Mouse (Mus musculus) megakaryocyte, adult 5-6 weeks (primary cell): Measurements from ENCODE around the gene Gtf2ird1. TPM values are rescaled to one million over a fixed set of nuclear protein-coding genes. Genes with fewer than 3 reads are reported as not detected.

ENCODE experiments used
- ATAC-seq: 2 replicates; pipeline ENCODE4 v1.8.0; 2016; ENCODE audit warnings: mild to moderate bottlenecking, inconsistent platforms; ENCODE audit not compliant: poor library complexity, severe bottlenecking
- total RNA-seq, 2 experiments: library from RNA; stranded (forward) in 1 of 2; stranded (reverse) in 1 of 2; fragments of 153-499, 151-499 nt in 1 of 2; fragments of 221-1000, 200-1000 nt in 1 of 2; gene quantifications; 2 replicates each; pipeline versions ENCODE4 v1.2.3 to v1.2.4; 2015 to 2017

Gene Gtf2ird1
- total RNA-seq, 2 experiments from 2014 or later = 4.4 to 4.9 TPM

DNA sequence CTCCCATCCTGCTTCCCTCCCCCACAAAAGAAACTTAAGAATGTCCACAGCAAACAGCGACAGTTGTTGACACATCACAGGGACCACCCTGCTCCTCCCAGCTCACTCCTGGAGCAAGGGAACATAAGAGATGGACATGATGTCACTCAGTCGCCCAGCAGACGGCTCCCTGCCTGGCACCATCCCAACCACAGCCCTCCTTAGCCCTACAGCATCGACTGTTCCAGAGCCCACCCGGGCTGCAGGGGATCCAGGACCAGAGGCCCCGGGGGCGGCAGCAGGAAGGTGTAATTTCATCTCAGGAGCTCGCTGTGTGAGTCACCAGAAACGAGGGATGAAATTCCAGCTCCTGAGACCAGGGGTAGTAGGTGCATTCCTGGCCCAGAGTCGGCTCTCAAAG, 10.6 kb downstream of the Gtf2ird1 start:
- no peak for ATAC-seq

DNA sequence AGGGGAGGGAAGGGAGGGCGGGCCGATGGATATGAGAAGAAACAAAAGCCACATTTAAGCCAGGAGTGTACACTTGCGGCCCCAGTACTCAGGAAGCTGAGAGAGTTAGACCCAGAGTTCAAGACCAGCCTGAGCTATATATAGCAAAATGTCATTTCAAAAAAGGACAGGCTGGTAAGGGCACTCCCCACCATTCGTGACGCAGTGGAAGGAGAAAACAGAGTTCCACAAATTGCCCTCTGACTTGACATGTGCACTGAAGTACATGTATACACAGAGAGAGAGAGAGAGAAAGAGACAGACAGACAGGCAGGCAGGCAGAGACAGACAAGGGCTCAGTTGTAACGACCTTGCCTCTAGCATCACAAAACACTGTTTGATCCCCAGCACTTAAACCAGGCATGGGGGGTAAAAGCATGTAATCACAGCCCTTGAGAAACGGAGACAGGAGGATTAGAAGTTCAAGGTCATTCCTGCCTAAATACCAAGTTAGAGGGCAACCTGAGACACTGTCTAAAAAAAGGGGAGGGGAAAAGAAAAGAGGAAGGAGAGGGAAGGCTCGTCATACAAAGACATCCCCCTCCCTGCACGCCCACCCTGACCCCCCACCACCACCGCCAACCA, 11.2 kb downstream of the Gtf2ird1 start:
- ATAC-seq = no peak

- ATAC-seq = no peak
Measured at GRCm38 (mm10) chr5:134444473-134444872, 12.0 kb downstream of the Gtf2ird1 start.

DNA sequence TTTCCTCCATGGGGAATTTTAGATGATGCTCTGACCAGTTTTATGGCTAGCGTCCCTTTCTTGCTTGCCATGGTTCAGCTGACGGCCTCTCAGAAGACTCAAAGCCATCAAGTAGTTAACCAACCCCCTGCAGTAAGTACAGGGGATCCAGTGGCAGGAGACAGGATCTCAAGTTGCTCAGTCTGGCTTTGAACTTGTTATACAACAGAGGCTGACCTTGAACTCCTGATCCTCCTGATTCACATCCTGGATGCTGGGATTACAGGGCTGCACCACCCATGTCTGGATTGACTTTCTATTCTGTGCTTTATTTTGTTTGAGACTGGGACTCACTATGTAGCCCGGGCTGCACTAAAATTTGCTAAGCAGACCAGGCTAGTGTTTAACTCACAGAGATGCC, 14.4 kb downstream of the Gtf2ird1 start:
- no peak for ATAC-seq

- ATAC-seq = no peak
Measured at GRCm38 (mm10) chr5:134441105-134441504, 15.4 kb downstream of the Gtf2ird1 start.

- no peak for ATAC-seq
Measured at GRCm38 (mm10) chr5:134440098-134440497, 16.4 kb downstream of the Gtf2ird1 start.

- ATAC-seq = no peak
Measured at GRCm38 (mm10) chr5:134439481-134439880, 17.0 kb downstream of the Gtf2ird1 start.

- ATAC-seq = no peak
Measured at GRCm38 (mm10) chr5:134438676-134439425, 17.7 kb downstream of the Gtf2ird1 start.

- peak; percentile 84 for ATAC-seq
Measured at GRCm38 (mm10) chr5:134437459-134437827, 19.1 kb downstream of the Gtf2ird1 start.

- ATAC-seq = no peak
Measured at GRCm38 (mm10) chr5:134436782-134437458, 19.6 kb downstream of the Gtf2ird1 start.

DNA sequence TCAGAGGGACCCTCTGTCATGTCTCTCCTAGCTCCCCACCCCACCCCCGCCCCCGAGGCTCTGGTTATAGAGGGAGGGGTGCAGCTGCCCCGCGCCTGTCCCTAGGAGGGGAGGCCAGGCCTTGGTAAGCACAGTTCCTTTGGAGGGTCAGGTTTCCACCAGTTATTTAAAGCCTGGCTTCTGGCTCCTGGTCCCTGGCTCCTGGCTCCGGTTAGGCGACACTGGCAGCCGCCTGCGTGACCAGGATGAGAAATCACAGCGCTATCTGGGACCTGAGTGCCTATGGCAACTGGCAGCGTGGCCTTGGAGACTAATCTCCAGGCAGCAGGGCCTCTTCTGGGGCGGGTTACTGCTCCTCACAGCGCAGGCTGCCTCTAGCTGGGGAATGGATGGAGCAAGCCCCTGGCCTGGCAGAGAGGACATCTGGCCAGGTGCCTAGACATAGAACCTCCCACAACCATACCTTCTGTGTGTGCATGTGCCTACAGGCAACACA, 20.6 kb downstream of the Gtf2ird1 start:
- no peak for ATAC-seq

DNA sequence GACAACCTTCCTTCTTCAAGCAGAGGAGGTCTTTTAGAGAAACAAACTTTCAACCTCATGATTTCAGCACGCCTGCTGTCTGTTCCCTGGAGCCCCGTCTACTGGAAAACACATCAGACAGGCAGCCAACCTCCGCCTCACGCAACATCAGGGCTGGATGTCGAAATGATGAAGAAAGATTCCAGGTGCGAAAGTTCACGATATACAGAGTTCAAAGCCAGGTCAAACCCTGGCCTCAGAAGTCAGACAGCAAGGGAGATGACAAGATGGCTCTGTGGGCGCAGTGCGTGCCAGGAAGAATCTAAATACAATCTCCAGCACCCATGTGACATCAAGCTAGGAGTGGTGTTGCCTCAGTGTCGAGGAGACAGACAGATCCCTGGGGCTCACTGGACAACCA, 23.4 kb downstream of the Gtf2ird1 start:
- ATAC-seq = no peak

DNA sequence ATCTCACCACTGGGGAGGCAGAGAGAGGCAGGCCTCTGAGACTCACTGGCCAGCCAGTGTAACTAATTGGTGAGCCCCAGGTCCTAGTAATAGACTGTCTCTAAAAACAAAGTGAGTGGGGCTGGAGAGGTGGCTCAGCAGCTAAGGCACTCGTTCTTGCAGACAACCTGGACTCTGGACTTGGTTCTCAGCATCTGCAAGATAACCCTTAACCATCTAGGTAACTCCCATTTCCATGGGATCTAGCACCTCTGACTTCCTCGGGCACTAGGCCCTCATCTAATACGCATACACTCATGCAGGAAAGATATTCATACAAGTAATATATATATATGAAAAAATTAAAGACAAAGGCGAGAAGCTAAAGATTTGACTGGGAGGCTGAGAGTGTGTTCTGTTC, 26.4 kb downstream of the Gtf2ird1 start:
- no peak for ATAC-seq

DNA sequence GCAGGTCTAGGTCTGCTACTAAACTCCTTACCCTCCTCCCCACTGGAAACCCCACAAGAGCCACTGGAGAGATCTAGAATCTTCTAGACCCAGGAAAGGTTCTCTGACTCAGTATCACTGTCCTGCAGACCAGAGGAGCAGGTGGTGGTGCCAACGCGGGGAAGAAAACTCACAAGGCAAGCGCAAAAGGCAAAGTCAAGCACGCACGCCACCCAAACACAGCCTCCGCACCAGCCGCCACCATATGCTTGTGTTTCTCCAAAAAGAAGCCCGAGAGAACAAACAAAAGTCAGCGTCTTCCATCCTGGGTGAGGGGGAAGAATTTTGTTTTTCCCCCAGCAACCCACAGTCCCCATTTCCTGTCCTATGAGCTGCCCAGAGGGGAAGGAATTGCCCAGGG, 28.9 kb downstream of the Gtf2ird1 start:
- no peak for ATAC-seq

- ATAC-seq = no peak
Measured at GRCm38 (mm10) chr5:134425601-134426000, 30.9 kb downstream of the Gtf2ird1 start.

GRCm38 (mm10) chr5:134423930-134424329, 32.6 kb downstream of the Gtf2ird1 start:
- no peak for ATAC-seq

DNA sequence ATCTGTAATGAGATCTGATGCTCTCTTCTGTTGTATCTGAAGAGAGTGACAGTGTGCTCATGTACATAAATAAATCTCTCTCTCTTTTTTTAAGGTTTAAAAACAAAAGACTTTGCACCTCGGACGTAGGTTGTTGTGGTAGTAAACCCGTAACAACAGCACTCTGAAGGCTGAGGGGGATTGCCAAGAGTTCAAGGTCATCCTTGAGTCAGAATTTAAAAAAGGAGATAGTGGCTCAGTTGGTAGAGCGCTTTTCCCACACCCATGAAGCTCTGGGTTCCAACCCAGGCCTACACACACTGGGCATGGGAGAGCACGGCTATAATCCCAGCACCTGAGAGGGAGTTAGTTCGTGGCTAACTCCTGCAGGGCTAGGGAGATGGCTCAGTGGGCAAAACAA, 33.1 kb downstream of the Gtf2ird1 start:
- no peak for ATAC-seq

DNA sequence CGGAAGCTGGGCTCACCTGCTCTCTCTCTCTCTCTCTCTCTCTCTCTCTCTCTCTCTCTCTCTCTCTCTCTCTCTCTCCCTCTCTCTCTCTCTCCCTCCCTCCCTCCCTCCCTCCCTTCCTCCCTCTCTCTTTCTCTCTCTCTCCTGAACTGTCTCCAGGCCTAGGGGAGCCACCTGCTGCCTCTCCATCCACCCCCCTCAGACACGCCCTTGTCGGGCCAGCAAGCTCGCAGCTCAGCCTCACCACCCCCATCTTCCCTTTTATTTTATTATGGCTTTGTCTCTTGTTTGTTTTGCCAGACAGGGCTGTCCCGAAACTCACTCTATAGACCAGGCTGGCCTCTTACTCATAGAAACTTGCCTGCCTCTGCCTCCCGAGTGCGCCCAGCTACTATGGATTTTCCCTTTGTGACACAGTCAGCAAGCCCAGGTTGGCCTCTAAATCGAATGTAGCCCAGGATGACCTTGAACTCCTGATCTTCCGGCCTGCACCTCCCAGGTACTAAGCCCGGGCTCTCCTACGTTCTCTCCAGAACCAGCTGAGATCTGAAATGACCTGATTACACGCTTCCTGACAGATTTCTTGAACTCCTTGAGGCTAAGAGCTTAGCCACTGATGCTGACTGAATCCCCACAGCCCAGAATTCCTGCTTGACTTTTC, 34.1 kb downstream of the Gtf2ird1 start:
- ATAC-seq = no peak

DNA sequence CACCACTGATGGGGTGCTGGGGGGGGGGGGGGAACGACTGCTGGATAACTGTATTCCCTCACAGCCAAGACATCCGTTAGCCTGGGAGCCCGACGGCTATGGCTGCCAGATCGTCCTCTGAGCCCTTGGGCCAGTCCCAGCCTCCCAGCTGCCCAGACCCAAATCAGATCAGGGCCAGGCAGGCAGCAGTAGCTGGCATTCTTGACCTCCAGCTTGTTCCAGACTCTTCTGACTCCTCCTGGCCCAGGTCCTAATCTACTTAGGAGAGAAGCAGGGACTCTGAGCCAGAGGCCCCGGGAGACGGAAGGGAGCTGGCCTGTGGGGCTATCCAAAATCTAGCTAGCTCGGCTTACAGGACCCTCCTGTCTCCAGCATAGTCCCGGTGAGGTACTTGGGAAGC, 35.5 kb downstream of the Gtf2ird1 start:
- ATAC-seq = no peak

- ATAC-seq = no peak
Measured at GRCm38 (mm10) chr5:134419700-134420099, 36.8 kb downstream of the Gtf2ird1 start.

DNA sequence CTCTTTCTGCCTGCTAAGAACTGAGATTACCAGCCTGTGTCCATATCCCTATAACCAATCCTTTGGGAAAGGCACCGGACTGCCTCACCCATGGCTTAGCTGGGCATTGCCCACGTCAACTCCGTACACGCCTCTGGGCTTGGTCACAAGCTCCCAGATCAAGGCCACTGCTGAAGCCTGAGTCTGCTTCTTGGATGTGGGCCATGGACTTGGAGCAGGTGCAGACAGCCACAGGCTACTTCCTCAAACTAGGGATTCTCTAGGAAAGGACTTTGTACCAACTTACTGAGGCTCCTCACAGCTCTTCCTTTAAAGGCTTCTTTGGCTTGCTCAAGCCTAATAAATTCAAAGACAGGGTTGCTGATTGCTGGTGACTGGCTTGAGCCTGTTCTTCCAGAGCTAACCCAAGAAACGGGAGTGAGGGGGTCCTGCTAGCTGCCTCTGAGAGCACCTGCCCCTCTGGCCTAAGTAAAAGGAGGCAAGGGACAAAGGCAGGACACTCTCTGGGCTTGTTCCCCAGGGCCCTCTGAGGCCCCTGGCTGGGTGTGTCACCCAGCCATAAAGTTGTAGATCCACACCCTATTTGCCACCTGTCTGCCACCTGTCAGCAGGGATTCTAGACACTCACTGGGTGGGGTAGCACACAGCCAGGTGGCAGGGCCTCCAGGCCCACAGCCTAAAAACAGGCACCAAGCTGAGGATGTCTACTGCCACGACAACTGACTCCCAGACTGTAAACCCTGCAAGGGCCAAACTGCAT, 38.0 kb downstream of the Gtf2ird1 start:
- no peak for ATAC-seq
